Mouse (Mus musculus) heart, embryonic 11.5 days (tissue): ENCODE measurements at regions not wholly inside any gene's neighbourhood (a gene's known extent, or its start where the extent isn't known, plus 50 kb on each side); places are given as distances from the start of the nearest gene placed in this dataset.

ENCODE experiments used
- ATAC-seq: fragments of 200-750 bp; cut with Nextera tagmentation; replicated peaks from 2 replicates; pipeline ENCODE4 v1.8.0; 2017; ENCODE audit warnings: moderate library complexity; ENCODE audit not compliant: insufficient number of reproducible peaks, low FRiP score, low TSS enrichment
- H3K27ac ChIP-seq: fragments of 300-500 bp; sonication (generic); 2 replicates; pipeline ENCODE4 v1.5.1; 2014; ENCODE audit warnings: mild to moderate bottlenecking, low read depth, low read length
- H3K27me3 ChIP-seq: fragments of 300-500 bp; sonication (generic); 2 replicates; pipeline ENCODE4 v1.6.1; 2014; ENCODE audit warnings: mild to moderate bottlenecking, low read length, mixed read lengths; ENCODE audit not compliant: control insufficient read depth, insufficient read depth
- H3K36me3 ChIP-seq: fragments of 300-500 bp; sonication (generic); 2 replicates; pipeline ENCODE4 v1.6.1; 2014; ENCODE audit warnings: mild to moderate bottlenecking, low read length, moderate library complexity, mixed read lengths; ENCODE audit not compliant: control insufficient read depth, insufficient read depth
- H3K4me1 ChIP-seq: fragments of 300-500 bp; sonication (generic); 2 replicates; pipeline ENCODE4 v1.6.1; 2014; ENCODE audit warnings: low read length; ENCODE audit not compliant: control insufficient read depth, insufficient read depth
- H3K4me2 ChIP-seq: fragments of 300-500 bp; sonication (generic); 2 replicates; pipeline ENCODE4 v1.6.1; 2014; ENCODE audit warnings: mild to moderate bottlenecking, moderate library complexity
- H3K4me3 ChIP-seq: fragments of 300-500 bp; sonication (generic); 2 replicates; pipeline ENCODE4 v1.5.1; 2014; ENCODE audit warnings: low read depth, low read length
- H3K9ac ChIP-seq: fragments of 300-500 bp; sonication (generic); 2 replicates; pipeline ENCODE4 v1.6.1; 2014; ENCODE audit warnings: mild to moderate bottlenecking, low read depth, low read length, moderate library complexity
- H3K9me3 ChIP-seq: fragments of 300-500 bp; sonication (generic); replicated peaks from 2 replicates; pipeline ENCODE4 v1.6.1; 2016; ENCODE audit warnings: low read length; ENCODE audit not compliant: control insufficient read depth
- WGBS: fragments of 180-500 bp; shearing (Covaris S2); extraction: QIAGEN DNeasy Blood & Tissue Kit; methylation state at CpG from one replicate; pipeline ENCODE4 v1.1.7; 2014; ENCODE audit not compliant: insufficient replicate concordance; 5-methylcytosine and 5-hydroxymethylcytosine counted together

DNA sequence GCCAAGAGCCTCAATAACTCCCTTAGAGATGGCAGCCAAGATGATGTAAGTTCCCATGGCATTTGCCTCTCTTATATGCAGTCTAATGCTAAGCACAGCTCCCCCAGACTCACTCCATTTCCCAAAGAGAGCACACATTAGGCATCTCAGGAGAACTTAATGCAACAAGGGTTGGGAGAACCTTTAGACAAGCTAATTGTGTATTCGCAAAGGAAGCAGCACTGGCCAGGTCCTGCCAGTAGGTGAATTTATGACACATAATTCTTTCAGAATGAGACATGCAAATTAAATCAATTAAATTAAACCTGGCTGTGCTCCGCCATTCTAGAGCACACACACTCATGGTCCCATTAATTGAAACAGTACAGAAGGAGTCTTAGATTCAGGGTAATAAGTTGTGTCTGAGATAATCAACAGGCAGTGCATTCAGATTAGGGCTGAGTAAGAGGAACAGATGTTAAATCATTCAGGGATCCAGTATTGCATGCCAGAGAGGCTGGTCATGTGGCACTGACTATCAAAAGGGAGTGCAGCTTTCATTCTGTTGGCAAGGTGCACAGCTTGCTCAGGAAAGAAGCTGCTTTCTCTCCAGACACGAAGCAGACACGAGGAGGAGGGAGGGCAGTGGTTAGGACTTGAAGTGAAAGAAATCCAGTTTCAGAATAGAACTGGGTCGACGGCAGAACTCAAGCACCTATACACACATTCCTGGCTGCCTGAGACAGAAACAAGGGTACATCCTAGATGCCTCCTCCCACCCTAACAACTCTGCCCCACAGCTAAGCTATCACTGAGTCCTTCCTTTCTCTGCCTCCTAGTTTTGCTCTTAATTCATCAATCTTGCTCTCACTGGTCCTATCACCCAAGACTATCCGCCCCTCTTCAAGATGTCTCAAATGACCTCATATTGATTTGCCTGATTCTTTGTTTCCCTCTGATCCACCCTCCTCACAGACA, 630.7 kb upstream of the Adamts9 start:
- no peak overlapping the region for H3K27ac ChIP-seq
- no peak overlapping the region for H3K4me2 ChIP-seq
- H3K4me3 ChIP-seq, result no peak overlapping the region
- H3K36me3 ChIP-seq, result no peaks in the 10 kb centered on the region
- WGBS, result 75% methylated on average over 7 of the region's 7 CpGs
- ATAC-seq, result no peak
- no peak overlapping the region for H3K9ac ChIP-seq
- H3K27me3 ChIP-seq, result no peaks in the 10 kb centered on the region
- H3K9me3 ChIP-seq, result no peaks in the 10 kb centered on the region
- H3K4me1 ChIP-seq, result no peaks in the 10 kb centered on the region

DNA sequence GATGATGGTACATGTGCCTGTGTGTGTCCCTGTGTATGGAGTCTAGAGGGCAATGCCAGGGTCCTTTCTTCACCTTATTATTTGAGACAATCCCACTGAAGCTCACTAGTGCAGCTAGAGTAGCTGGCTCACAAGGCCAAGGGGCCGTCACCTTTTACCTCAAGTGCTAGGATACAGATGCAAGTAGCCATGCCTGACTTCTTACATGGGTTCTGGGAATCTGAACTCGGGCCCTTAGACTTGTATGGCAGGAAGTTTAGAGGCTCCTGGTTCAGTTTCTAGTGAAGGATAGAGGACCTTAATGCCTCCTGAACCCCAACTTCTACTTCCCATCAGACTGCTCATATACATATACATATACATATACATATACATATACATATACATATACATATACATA, 626.6 kb upstream of the Adamts9 start:
- Histone ChIP-seq H3K4me1 (no peaks in the 10 kb centered on the region), H3K9ac (no peak overlapping the region), H3K9me3 (no peaks in the 10 kb centered on the region), H3K4me3 (no peak overlapping the region), H3K27me3 (no peaks in the 10 kb centered on the region), H3K27ac (no peak overlapping the region), H3K36me3 (no peaks in the 10 kb centered on the region), H3K4me2 (no peak overlapping the region)
- no peak for ATAC-seq
- 75% methylated on average over 2 of the region's 2 CpGs for WGBS

DNA sequence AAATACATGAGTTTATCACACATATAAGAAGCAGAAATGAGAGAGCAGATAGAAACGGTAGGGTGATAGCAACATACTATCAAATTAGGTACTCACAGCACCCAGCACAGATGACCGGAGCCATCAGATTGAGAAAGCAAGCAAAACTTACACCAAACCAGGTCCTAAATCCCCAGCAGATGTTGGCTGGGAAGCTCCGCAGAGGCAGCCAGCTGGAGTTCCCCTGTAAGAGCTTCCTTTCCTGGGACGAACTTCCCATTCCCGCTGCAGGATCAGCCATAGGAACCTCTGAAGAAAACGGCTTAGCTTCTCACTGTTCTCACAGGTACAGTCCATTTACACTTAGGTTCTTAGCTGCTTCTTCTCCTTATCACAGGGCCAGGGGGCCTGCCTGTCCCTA, 625.9 kb upstream of the Adamts9 start:
- Histone ChIP-seq H3K4me1 (no peaks in the 10 kb centered on the region), H3K36me3 (no peaks in the 10 kb centered on the region), H3K27ac (no peak overlapping the region), H3K27me3 (no peaks in the 10 kb centered on the region), H3K4me2 (no peak overlapping the region), H3K4me3 (no peak overlapping the region), H3K9ac (no peak overlapping the region), H3K9me3 (no peaks in the 10 kb centered on the region)
- ATAC-seq, result no peak
- WGBS, result 57% methylated on average over 6 of the region's 6 CpGs

DNA sequence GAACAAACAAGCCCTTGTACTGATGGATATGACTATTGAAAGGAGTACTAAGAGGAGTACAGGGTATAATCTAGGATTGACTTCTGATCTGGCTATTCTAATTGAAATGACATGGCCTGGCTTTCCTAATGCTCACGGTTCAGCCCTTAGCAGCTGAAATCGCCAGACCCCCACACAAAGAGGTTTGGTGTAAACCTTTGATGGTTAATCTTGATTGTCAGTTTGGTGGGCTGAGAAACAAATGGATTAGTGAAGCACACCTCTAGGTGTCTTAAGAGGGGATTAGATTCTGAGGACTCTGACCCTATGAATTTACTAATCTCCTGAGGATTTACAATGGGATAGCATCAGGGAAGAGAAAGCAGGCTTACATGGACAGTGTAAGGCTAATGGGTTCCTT, 623.4 kb upstream of the Adamts9 start:
- Histone ChIP-seq H3K9me3 (no peaks in the 10 kb centered on the region), H3K36me3 (no peaks in the 10 kb centered on the region), H3K4me2 (no peak overlapping the region), H3K27me3 (no peaks in the 10 kb centered on the region), H3K9ac (no peak overlapping the region), H3K4me1 (no peaks in the 10 kb centered on the region), H3K4me3 (no peak overlapping the region), H3K27ac (no peak overlapping the region)
- WGBS, result 16% methylated on average over 2 of the region's 2 CpGs
- no peak for ATAC-seq

DNA sequence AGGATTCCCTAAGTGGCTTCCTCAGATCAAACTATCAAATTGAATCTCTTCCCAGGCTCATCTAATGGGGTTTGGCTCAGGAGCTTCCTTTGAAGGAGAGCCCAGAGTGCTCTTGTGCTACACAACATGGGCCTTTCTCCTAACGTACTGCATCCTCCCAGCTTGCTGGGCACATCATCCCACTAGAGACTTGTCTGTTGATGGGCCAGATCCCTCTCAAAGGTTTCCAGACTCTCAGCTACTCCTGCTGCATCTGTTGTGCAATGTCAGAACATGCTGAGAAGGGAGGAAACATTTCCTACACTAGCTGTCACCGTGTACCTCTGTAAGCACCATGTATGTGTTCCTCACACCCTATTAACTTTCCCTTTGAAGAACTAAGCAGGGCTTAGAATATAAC, 605.0 kb upstream of the Adamts9 start:
- H3K4me3 ChIP-seq, result no peak overlapping the region
- 75% methylated on average over 2 of the region's 2 CpGs for WGBS
- H3K27ac ChIP-seq, result no peak overlapping the region

DNA sequence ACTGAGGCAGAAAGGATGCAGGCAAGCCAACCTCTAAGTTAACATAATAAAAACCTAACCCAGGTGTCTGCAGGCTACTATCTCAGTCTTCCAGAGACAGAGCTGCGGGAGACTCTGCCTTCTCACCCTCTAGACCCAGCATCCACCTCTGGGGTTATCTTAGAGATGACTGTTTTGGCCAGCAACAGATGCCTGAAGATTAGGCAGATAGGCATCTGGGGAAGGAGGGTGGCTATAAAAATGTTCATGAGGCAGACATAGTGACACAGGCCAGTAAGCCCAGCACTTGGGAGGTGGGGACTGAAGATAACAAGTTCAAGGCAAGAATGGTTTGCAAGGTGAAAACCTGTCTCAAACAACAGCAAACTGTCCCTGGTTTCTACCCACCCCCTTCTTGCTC, 601.0 kb upstream of the Adamts9 start:
- Histone ChIP-seq H3K4me1 (no peaks in the 10 kb centered on the region), H3K4me3 (no peak overlapping the region), H3K27ac (no peak overlapping the region), H3K4me2 (no peak overlapping the region), H3K36me3 (no peaks in the 10 kb centered on the region), H3K9ac (no peak overlapping the region), H3K27me3 (no peaks in the 10 kb centered on the region), H3K9me3 (no peaks in the 10 kb centered on the region)
- 12% methylated on average over 1 of the region's 1 CpGs for WGBS
- no peak for ATAC-seq

More for the DNA sequence above, 605.0 kb upstream of the Adamts9 start:
- Histone ChIP-seq H3K9ac (no peak overlapping the region), H3K4me2 (no peak overlapping the region), H3K4me1 (peaks cover 3% of the 10 kb centered on the region; the same call in 1 of the 2 replicates), H3K9me3 (no peaks in the 10 kb centered on the region), H3K27me3 (no peaks in the 10 kb centered on the region), H3K36me3 (no peaks in the 10 kb centered on the region)
- no peak for ATAC-seq

DNA sequence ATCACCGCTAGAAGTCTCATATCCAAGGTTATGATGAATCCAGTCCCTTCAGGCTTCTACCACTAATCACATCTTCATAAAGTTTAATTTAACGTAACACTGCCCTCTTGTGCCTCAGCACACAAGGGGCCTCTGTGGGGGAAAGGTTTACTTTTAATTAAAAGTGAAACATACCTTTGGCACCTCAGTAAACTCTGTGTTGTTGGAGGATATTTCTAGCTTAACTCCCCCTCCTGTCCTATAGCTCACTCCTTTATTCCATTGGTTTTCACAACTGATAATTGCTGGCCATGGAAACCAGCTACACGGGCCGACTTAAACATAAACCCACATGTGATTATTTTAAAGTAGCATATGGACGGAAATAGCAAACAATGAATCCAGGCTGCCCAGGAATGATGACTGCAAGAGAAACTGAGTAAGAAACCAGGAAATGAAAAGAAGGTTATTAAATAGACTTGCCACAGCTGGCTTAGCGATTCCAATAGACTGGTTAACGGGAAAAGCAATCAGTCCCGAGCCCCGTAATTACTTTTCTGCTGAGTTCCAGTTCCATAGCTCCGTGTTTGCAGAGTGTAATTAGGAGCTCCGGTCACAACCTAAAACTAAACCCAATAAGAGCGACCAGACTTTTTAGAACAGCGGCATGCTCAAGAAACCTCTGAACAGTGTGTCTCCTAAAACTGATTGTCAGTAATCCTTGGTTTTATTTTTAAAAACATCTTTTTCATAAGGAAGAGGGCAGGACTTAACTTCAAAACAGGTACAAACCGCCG, 600.2 kb upstream of the Adamts9 start:
- H3K27me3 ChIP-seq, result no peaks in the 10 kb centered on the region
- H3K4me1 ChIP-seq, result no peaks in the 10 kb centered on the region
- H3K36me3 ChIP-seq, result no peaks in the 10 kb centered on the region
- no peak overlapping the region for H3K27ac ChIP-seq
- WGBS, result 60% methylated on average over 15 of the region's 15 CpGs
- H3K4me2 ChIP-seq, result no peak overlapping the region
- no peaks in the 10 kb centered on the region for H3K9me3 ChIP-seq
- H3K9ac ChIP-seq, result no peak overlapping the region
- no peak for ATAC-seq
- H3K4me3 ChIP-seq, result no peak overlapping the region

DNA sequence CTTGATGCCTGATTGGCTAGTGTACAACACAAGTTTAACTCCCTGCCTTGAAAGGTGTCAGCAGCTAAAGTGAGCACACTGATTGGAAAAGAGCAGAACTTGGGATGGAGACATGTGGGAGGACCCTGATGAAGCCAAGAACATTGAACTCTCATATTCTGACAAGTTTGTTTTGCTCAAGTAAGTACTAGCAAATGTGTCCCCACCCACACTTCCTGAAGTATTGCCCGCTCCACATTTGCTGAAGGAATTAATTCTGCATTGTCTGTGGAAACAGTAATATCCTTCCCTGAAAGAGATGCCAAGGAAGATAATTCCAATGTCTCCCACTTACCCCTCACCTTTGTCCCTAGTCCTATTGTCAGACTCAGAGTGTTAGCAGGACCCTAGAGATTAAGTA, 596.3 kb upstream of the Adamts9 start:
- no peak overlapping the region for H3K9ac ChIP-seq
- ATAC-seq, result no peak
- no peaks in the 10 kb centered on the region for H3K36me3 ChIP-seq
- no peak overlapping the region for H3K4me3 ChIP-seq
- no peak overlapping the region for H3K27ac ChIP-seq
- H3K27me3 ChIP-seq, result no peaks in the 10 kb centered on the region
- 82% methylated on average over 1 of the region's 1 CpGs for WGBS
- H3K4me2 ChIP-seq, result no peak overlapping the region
- no peaks in the 10 kb centered on the region for H3K4me1 ChIP-seq
- no peaks in the 10 kb centered on the region for H3K9me3 ChIP-seq
